Mouse (Mus musculus) erythroblast, embryonic 14.5 days (primary cell): Measurements from ENCODE around the gene Ccdc7b. TPM values are rescaled to one million over a fixed set of nuclear protein-coding genes. Genes with fewer than 3 reads are reported as not detected.
"Not testable (repeated sequence)": the region's sequence is repeated elsewhere in the genome, so short reads cannot be mapped to it uniquely, and the experiment has no call there.

Source experiments
- H3K27me3 ChIP-seq: 2 replicates; pipeline ENCODE4 v1.6.1; 2012; ENCODE audit warnings: inconsistent platforms; ENCODE audit not compliant: control insufficient read depth
- H3K36me3 ChIP-seq: 2 replicates; pipeline ENCODE4 v1.6.1; 2012; ENCODE audit warnings: mild to moderate bottlenecking, inconsistent platforms; ENCODE audit not compliant: control insufficient read depth
- H3K4me1 ChIP-seq: 2 replicates; pipeline ENCODE4 v1.6.1; 2012; ENCODE audit warnings: inconsistent platforms; ENCODE audit not compliant: control insufficient read depth
- H3K4me3 ChIP-seq: replicated peaks from 2 replicates; pipeline ENCODE3; 2012; ENCODE audit warnings: moderate library complexity, mild to moderate bottlenecking, inconsistent platforms
- H3K9me3 ChIP-seq: 2 replicates; pipeline ENCODE4 v1.6.1; 2012; ENCODE audit warnings: low read length, inconsistent platforms, mixed read lengths; ENCODE audit not compliant: control insufficient read depth
- GATA1 ChIP-seq: IDR thresholded peaks from 2 replicates; pipeline ENCODE4 v1.6.1; 2012; ENCODE audit warnings: low read length, inconsistent platforms, mixed read lengths
- TAL1 ChIP-seq: IDR thresholded peaks from 3 replicates; pipeline ENCODE4 v1.6.1; 2012; ENCODE audit warnings: low read length, inconsistent platforms, mixed read lengths
- polyA plus RNA-seq: library from polyadenylated mRNA; stranded (reverse); fragments of >175 nt; gene quantifications from 2 replicates; pipeline ENCODE4 v1.2.3, GENCODE M21; 2012

Gene Ccdc7b
- not detected in 2 replicates for polyA plus RNA-seq

DNA sequence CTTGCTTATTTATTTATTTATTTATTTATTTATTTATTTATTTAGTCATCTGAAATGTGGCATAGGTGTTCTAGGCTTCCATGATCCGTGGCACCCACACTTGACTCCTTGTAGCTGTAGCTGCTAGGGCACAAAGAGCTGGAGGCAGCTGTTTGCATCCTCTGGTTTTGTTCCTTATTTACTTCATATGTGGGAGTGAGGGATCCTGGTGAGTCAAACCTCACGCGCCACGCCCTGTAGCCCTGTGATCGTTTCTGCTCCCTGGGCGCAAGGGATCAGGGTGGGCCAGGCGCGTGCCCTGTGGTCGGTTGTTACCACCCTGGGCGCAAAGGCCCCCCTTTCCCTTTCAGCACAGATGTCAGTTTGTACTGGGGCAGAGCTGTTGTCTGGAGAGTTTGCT, at the start of gene Ccdc7b:
TSS of gene Ccdc7b (plus strand) at position 301 of the 400 bp plus-strand sequence.
- not testable (repeated sequence) for H3K9me3 ChIP-seq, H3K4me3 ChIP-seq, H3K4me1 ChIP-seq, H3K27me3 ChIP-seq, H3K36me3 ChIP-seq

GRCm38 (mm10) chr8:129065417-129065816, 1.5 kb upstream of the Ccdc7b start, which contains the start of gene Ccdc7a:
Gene Ccdc7a, minus strand, starts transcription at chr8:129065517.
- not testable (repeated sequence) for H3K27me3 ChIP-seq, H3K9me3 ChIP-seq, H3K4me3 ChIP-seq, H3K36me3 ChIP-seq, H3K4me1 ChIP-seq

DNA sequence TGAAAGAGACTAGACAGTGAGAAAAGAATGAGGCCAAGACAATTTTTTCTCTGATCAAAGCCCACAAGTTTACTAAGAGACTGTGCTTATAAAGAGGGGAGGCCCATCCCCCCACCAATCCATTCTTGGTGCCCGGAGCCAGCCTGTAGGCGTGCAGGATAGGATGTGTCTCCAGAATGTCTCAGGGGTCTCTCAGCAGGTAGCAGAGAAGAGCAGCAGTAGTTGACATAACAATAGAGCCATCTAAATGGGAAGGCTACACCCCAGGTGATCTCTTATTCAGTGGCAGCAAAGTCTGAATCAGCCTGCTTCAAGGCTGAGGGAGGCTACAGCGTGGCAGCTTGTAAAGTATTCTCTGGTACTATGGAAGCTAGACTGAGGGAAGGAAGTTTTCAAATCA, 48.8 kb downstream of the Ccdc7b start:
- H3K9me3 ChIP-seq, H3K36me3 ChIP-seq, H3K4me3 ChIP-seq, H3K27me3 ChIP-seq, H3K4me1 ChIP-seq: not testable (repeated sequence)

DNA sequence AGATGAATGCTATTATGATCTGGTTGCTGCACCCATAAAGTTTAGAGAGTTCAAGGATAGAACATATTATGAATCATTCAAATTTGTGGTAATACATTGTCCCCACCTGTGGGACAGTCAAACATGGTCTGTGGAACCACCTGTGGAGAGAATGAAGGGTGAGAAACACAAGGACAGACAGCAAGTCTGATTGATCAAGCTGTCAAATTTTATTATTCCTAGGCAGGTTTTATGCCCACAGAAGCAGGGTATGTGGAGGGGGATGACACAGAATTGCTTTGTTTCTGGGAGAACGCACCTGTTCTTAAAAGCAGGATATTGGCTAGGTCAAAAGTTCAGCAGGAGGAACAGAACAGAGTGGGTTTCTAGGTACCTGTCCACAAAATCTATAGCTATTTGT, 64.6 kb downstream of the Ccdc7b start, which contains the start of gene Gm10999:
TSS of gene Gm10999 (minus strand) at position 101 of the 400 bp plus-strand sequence.
- TF ChIP-seq GATA1 (no peak), TAL1 (no peak)
- H3K4me3 ChIP-seq = no peak within 1 kb of the TSS
- H3K36me3 ChIP-seq = no peaks in the 10 kb centered on the region
- no peaks in the 10 kb centered on the region for H3K27me3 ChIP-seq
- no peaks in the 10 kb centered on the region for H3K4me1 ChIP-seq
- no peaks in the 10 kb centered on the region for H3K9me3 ChIP-seq

DNA sequence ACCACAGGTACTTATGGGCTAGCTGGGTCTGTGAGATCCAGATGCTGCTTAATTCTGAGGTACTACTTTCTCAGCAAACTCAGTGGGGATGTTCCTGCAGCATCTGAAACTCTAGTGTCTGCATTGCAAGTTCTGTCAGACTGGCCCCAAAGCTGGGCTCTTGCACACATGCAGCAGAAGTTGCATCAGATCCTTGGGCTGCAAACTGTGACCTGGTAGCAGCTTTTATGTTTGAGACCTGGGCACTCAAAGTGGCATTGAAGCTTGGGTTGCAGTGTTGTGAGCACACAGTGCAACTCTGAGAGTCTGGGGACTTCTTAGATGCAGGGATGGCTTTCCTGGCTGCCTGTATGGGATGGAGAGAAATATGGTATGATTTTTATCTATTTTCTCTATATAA, 66.5 kb downstream of the Ccdc7b start:
- Histone ChIP-seq H3K36me3 (no peaks in the 10 kb centered on the region), H3K9me3 (no peaks in the 10 kb centered on the region), H3K4me1 (no peaks in the 10 kb centered on the region), H3K4me3 (no peak overlapping the region), H3K27me3 (no peaks in the 10 kb centered on the region)
- TF ChIP-seq GATA1 (no peak), TAL1 (no peak)

Other genes starting within 250 kb of the Ccdc7b start
- gene Ccdc7a, start 1.6 kb upstream of the Ccdc7b start, polyA plus RNA-seq = not detected in 2 replicates
- gene Gm10999, start 64.5 kb downstream of the Ccdc7b start, polyA plus RNA-seq = not detected in 2 replicates
- 0.05 and 0.06 TPM in 2 replicates for gene 2610044O15Rik8, start 167.3 kb downstream of the Ccdc7b start, polyA plus RNA-seq